Mouse (Mus musculus) liver, embryonic 13.5 days (tissue): ENCODE results near the gene Svbp. TPM values are rescaled to one million over a fixed set of nuclear protein-coding genes. Genes with fewer than 3 reads are reported as not detected.
A peak's percentile ranks its signal among the peaks of the same experiment; 100 is the strongest.

Experiments
- ATAC-seq: fragments of 200-750 bp; cut with Nextera tagmentation; 2 replicates; pipeline ENCODE4 v1.8.0; 2017; ENCODE audit warnings: low read depth, mild to moderate bottlenecking, moderate number of reproducible peaks, moderate library complexity
- DNase-seq: peaks from one replicate; pipeline ENCODE4 v3.0.0; 2022
- H3K27ac ChIP-seq: fragments of 300-500 bp; sonication (generic); 2 replicates; pipeline ENCODE4 v1.5.1; 2015; ENCODE audit warnings: moderate library complexity, mild to moderate bottlenecking, inconsistent platforms
- H3K27me3 ChIP-seq: fragments of 300-500 bp; sonication (generic); 2 replicates; pipeline ENCODE4 v1.6.1; 2015; ENCODE audit warnings: mild to moderate bottlenecking, inconsistent platforms
- H3K36me3 ChIP-seq: fragments of 300-500 bp; sonication (generic); 2 replicates; pipeline ENCODE4 v1.6.1; 2015; ENCODE audit warnings: mild to moderate bottlenecking, inconsistent platforms
- H3K4me1 ChIP-seq: fragments of 300-500 bp; sonication (generic); replicated peaks from 2 replicates; pipeline ENCODE4 v1.6.1; 2015; ENCODE audit warnings: inconsistent platforms
- H3K4me2 ChIP-seq: fragments of 300-500 bp; sonication (generic); 2 replicates; pipeline ENCODE4 v1.6.1; 2015; ENCODE audit warnings: inconsistent platforms, mild to moderate bottlenecking, moderate library complexity
- H3K4me3 ChIP-seq: fragments of 300-500 bp; sonication (generic); replicated peaks from 2 replicates; pipeline ENCODE4 v1.5.1; 2015; ENCODE audit warnings: mild to moderate bottlenecking, inconsistent platforms
- H3K9ac ChIP-seq: fragments of 300-500 bp; sonication (generic); 2 replicates; pipeline ENCODE4 v1.6.1; 2015; ENCODE audit warnings: mild to moderate bottlenecking, inconsistent platforms
- H3K9me3 ChIP-seq: fragments of 300-500 bp; sonication (generic); replicated peaks from 2 replicates; pipeline ENCODE4 v1.6.1; 2016; ENCODE audit warnings: inconsistent platforms
- WGBS: fragments of 180-500 bp; shearing (Covaris S2); methylation state at CpG from one replicate; pipeline ENCODE4 v1.1.7; 2015; ENCODE audit not compliant: insufficient replicate concordance; 5-methylcytosine and 5-hydroxymethylcytosine counted together
- polyA plus RNA-seq: library from polyadenylated mRNA; unstranded; fragments of >200 nt; fragmentation: Nextera tagmentation; extraction: Ambion mirVana; gene quantifications from 2 replicates; pipeline ENCODE4 v1.2.1, GENCODE M21; 2015

The Svbp gene
- polyA plus RNA-seq, 1 experiment from 2014 or later, result 121 TPM

DNA sequence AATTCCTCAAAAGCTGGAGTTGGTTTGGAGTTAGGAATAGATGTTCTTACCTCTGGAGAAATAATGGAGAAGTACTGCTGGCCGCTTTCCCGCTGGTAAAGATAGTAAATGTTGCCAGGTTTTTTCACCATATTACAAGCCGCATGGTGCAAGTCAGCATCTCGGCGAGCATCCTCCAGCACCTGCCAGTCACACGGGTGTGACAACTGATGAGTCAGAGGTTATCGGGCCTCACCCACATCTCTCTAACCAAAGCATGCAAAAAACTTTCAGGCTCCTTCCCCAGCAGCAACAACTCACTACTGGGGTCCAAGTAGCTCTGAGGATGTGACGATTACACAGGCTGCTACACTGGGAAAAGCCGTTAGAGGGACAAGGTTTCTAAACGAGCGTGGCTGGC, 31.6 kb downstream of the Svbp start:
- H3K9ac ChIP-seq, result no peak overlapping the region
- H3K9me3 ChIP-seq, result no peaks in the 10 kb centered on the region
- H3K27me3 ChIP-seq, result no peaks in the 10 kb centered on the region
- H3K36me3 ChIP-seq, result peaks cover 47% of the 10 kb centered on the region
- H3K4me3 ChIP-seq, result no peak overlapping the region
- ATAC-seq (peak; percentile 64), DNase-seq (no peak)
- no peak overlapping the region for H3K4me2 ChIP-seq
- H3K27ac ChIP-seq, result peak overlapping the region; percentile 47; the same call in 1 of the 2 replicates
- peaks cover 24% of the 10 kb centered on the region for H3K4me1 ChIP-seq
- 79% methylated on average over 11 of the region's 11 CpGs for WGBS

DNA sequence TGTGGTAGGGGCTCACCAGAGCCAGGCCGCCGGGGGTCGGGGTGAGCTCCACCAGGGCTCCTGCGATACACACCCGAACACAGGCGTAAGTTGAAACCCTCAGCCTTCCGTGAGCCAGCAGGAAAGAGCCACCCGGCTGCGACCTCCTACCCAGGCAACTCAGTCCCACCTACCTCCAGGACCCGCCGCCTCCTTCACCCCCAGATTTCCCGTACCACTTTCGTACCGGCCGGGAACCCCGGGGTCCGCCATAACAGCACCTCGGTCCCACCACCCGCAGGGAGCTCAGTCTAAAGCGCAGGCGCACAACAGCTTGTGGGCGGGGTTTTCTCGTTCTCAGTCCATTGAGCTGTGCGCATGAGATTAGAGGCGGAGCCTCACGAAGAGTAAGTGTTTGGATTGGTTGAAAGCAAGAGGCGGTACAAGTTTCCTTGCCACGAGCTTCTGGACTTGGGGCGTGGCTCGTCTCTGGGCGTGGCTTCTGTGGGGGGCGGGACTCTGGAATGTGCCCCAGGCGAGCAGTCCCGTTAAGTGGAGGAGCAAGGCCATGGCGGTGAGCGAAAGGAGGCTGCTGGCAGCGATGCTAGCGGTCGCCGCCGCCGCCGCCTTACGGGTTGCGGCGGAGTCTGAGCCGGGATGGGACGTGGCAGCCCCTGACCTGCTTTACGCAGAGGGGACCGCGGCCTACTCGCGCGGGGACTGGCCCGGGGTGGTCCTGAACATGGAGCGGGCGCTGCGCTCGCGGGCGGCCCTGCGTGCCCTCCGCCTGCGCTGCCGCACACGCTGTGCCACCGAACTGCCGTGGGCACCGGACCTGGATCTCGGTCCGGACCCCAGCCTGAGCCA, 37.5 kb downstream of the Svbp start, which contains the start of the genes AU022252 and P3h1:
Gene AU022252 (minus strand): TSS at position 303 of the 846 bp plus-strand sequence.
Gene P3h1 (plus strand): TSS at position 506 of the 846 bp plus-strand sequence.
- Histone ChIP-seq H3K9me3 (no peaks in the 10 kb centered on the region), H3K4me1 (peaks cover 24% of the 10 kb centered on the region), H3K27me3 (peaks cover 6% of the 10 kb centered on the region; the same call in 1 of the 2 replicates), H3K4me3 (peak within 1 kb of the TSS; percentile 84), H3K4me2 (peak within 1 kb of the TSS; percentile 99), H3K9ac (peak within 1 kb of the TSS; percentile 89), H3K36me3 (peaks cover 21% of the 10 kb centered on the region), H3K27ac (peak within 1 kb of the TSS; percentile 59)
- peak; percentile 99 for DNase-seq
- WGBS, result under 1% methylated on average over 71 of the region's 71 CpGs
- ATAC-seq, result peak; percentile 96

- Histone ChIP-seq H3K9me3 (no peaks in the 10 kb centered on the region), H3K4me2 (peak overlapping the region; percentile 99), H3K36me3 (peaks cover 14% of the 10 kb centered on the region; the same call in 1 of the 2 replicates), H3K4me3 (peak overlapping the region; percentile 84), H3K4me1 (peaks cover 27% of the 10 kb centered on the region), H3K27ac (peak overlapping the region; percentile 59), H3K27me3 (peaks cover 6% of the 10 kb centered on the region; the same call in 1 of the 2 replicates), H3K9ac (peak overlapping the region; percentile 87)
- peak; percentile 45 for ATAC-seq
- under 1% methylated on average over 36 of the region's 36 CpGs for WGBS
- peak; percentile 12 for DNase-seq
These were observed 38.3 kb downstream of the Svbp start for GRCm38 (mm10) chr4:119233256-119233901.

DNA sequence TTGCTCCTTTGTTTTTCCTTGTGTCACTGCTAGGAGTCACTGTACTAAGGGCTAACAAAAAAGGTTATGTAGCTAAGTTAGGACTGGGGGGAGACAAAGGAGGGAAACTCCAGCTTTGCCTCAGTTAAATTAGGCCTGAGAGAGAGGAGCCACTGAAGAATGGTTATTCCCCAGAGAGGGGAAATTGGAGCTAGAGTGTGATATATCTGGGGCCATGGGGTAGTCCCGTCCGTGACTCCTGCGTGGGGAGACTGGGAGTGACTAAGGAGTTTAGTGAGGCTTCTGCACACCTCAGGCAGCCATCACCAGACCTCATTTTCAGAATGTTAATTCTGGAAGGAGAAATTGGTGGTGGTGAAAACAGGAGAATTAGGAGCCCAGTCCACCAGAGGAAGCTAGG, 39.2 kb downstream of the Svbp start:
- Histone ChIP-seq H3K36me3 (0 out of 2 replicates have a peak, but pooled peaks cover 13% of the 10 kb centered on the region), H3K9ac (no peak overlapping the region), H3K27me3 (peaks cover 6% of the 10 kb centered on the region; the same call in 1 of the 2 replicates), H3K27ac (no peak overlapping the region), H3K4me2 (peak overlapping the region; percentile 99), H3K4me1 (peaks cover 36% of the 10 kb centered on the region), H3K4me3 (peak overlapping the region; percentile 84), H3K9me3 (no peaks in the 10 kb centered on the region)
- DNase-seq, result no peak
- WGBS, result 71% methylated on average over 3 of the region's 3 CpGs
- ATAC-seq, result no peak

DNA sequence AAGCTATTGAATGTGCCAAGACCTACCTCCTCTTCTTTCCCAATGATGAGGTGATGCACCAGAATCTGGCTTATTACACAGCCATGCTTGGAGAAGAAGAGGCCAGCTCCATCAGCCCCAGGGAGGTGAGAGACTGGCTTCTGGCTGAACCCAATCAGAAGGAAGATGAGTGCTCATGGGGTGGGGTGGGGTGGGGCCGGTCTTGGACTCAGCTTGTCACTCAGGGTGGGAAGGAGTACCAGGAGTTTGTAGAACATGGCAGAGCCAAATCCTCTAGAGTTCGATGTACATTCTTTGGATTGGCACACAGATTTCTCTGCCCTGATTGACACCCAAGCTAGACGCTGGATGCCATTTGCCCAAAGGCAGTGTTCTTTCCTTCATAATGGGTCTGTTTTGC, 43.6 kb downstream of the Svbp start:
- no peak for DNase-seq
- peak; percentile 64; the same call in 1 of the 2 replicates for ATAC-seq
- Histone ChIP-seq H3K4me3 (peak overlapping the region; percentile 25), H3K9me3 (no peaks in the 10 kb centered on the region), H3K27me3 (peaks cover 3% of the 10 kb centered on the region; the same call in 1 of the 2 replicates), H3K36me3 (peaks cover 23% of the 10 kb centered on the region), H3K9ac (no peak overlapping the region; the same call in 1 of the 2 replicates), H3K27ac (no peak overlapping the region; the same call in 1 of the 2 replicates), H3K4me1 (peaks cover 28% of the 10 kb centered on the region), H3K4me2 (peak overlapping the region; percentile 52)
- WGBS, result 58% methylated on average over 3 of the region's 3 CpGs

DNA sequence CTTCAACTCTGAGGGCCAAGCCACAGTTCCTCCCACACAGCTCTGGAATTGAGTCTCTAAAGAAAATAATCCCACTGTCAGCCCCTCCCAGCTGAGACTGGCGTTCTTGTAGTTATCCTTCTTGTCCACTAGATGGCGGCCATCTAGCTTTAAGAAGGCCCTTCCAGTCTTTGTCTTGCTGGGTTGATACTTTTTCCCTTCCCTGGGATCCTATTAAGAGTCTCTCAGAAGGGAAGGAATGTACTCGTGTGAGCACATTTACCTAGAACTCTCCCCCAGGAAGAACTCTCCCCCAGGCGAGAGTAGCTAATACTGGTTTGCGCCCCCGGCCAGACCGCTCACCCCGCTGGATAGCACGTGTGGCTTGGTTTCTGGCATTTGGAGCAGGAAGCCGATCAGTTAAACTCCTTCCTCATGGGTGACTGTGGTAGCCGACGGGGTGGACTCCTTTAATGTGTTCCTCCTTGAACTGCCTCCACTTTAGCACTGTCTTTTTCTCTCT, 44.1 kb downstream of the Svbp start:
- Histone ChIP-seq H3K4me3 (peak overlapping the region; percentile 29), H3K9ac (peak overlapping the region; percentile 52)

GRCm38 (mm10) chr4:119241664-119242063, 46.6 kb downstream of the Svbp start:
- ATAC-seq (no peak), DNase-seq (no peak)
- Histone ChIP-seq H3K4me2 (no peak overlapping the region), H3K9me3 (no peaks in the 10 kb centered on the region), H3K4me3 (no peak overlapping the region), H3K27me3 (no peaks in the 10 kb centered on the region), H3K4me1 (peaks cover 22% of the 10 kb centered on the region), H3K36me3 (peaks cover 26% of the 10 kb centered on the region), H3K27ac (no peak overlapping the region), H3K9ac (no peak overlapping the region)
- WGBS, result 77% methylated on average over 14 of the region's 14 CpGs

More for the DNA sequence above, 44.1 kb downstream of the Svbp start:
- Histone ChIP-seq H3K4me2 (peak overlapping the region; percentile 52), H3K36me3 (peaks cover 28% of the 10 kb centered on the region), H3K4me1 (peaks cover 23% of the 10 kb centered on the region), H3K27ac (no peak overlapping the region), H3K9me3 (no peaks in the 10 kb centered on the region), H3K27me3 (no peaks in the 10 kb centered on the region)
- ATAC-seq (peak; percentile 58), DNase-seq (peak; percentile 35)
- 19% methylated on average over 12 of the region's 12 CpGs for WGBS

GRCm38 (mm10) chr4:119242571-119242970, 47.5 kb downstream of the Svbp start:
- DNase-seq, result no peak
- peaks cover 22% of the 10 kb centered on the region for H3K4me1 ChIP-seq
- ATAC-seq, result no peak
- H3K9me3 ChIP-seq, result no peaks in the 10 kb centered on the region
- H3K4me2 ChIP-seq, result no peak overlapping the region
- no peaks in the 10 kb centered on the region for H3K27me3 ChIP-seq
- H3K27ac ChIP-seq, result no peak overlapping the region
- peaks cover 27% of the 10 kb centered on the region for H3K36me3 ChIP-seq
- WGBS, result 80% methylated on average over 12 of the region's 12 CpGs
- no peak overlapping the region for H3K4me3 ChIP-seq
- no peak overlapping the region for H3K9ac ChIP-seq

DNA sequence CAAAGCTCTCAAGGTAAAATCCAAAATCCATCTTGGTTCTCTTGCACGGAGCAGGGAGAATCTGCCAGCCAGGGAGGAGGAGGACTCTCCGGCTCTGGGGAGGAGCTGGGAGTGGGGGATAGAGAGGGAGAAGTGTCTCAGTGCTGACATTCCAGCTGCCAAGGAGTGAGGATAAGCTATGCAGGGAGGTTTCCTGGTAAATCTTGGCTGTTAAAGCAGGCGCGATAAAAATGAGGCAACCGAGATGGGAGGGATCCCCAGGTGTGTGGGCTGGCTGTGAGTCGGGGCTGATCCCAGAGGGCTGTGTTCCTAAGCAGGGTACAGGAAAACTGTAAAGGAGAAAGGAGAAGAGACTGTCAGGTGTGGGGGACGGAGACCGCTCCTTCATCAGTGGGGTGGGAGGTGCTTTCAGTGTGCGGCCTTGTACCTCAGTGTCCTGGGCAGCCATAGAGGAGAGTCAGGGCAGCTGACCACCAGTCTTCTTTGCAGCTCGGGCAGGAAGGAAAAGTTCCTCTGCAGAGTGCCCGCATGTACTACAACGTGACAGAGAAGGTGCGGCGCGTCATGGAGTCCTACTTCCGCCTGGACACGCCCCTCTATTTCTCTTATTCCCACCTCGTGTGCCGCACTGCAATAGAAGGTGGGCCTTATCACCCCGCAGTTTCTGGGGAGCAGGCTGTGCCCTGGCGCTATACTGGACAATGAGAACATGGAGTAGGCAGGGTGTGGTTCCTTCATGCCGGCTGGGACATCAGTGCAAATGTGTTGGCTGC, 49.5 kb downstream of the Svbp start:
- Histone ChIP-seq H3K36me3 (peaks cover 31% of the 10 kb centered on the region), H3K4me1 (peaks cover 7% of the 10 kb centered on the region), H3K9ac (no peak overlapping the region), H3K27ac (no peak overlapping the region), H3K27me3 (no peaks in the 10 kb centered on the region), H3K9me3 (no peaks in the 10 kb centered on the region), H3K4me3 (no peak overlapping the region), H3K4me2 (no peak overlapping the region)
- DNase-seq (no peak), ATAC-seq (no peak)
- WGBS, result 71% methylated on average over 22 of the region's 22 CpGs

DNA sequence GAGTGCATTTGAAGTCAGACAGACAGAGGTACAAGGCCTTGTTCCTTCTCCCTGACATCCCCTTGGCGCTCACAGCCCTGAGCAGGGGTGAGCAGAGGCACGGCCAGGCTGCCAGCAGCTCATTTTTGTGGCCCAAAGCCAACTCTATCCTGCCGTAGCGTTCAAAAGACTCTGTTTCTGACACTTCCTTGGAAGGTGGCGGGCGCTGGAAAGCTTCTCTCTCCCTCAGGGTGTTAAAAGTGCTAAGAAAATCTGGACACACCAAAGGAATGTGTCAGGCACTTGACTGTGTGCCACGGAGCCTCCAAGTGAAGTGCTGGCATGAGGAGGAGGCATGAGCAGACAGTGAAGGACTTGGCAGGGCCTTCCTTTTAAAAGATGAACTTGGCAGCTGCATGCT, 50.5 kb downstream of the Svbp start:
- no peak overlapping the region for H3K4me2 ChIP-seq
- H3K27me3 ChIP-seq, result no peaks in the 10 kb centered on the region
- no peak overlapping the region for H3K9ac ChIP-seq
- H3K27ac ChIP-seq, result no peak overlapping the region
- ATAC-seq (no peak), DNase-seq (no peak)
- no peaks in the 10 kb centered on the region for H3K9me3 ChIP-seq
- WGBS, result 81% methylated on average over 7 of the region's 7 CpGs
- H3K4me3 ChIP-seq, result no peak overlapping the region
- H3K4me1 ChIP-seq, result 0 out of 2 replicates have a peak, but pooled peaks cover 5% of the 10 kb centered on the region
- peaks cover 31% of the 10 kb centered on the region for H3K36me3 ChIP-seq
